Mouse (Mus musculus): Measurements from ENCODE around the gene Cd248. TPM values are rescaled to one million over a fixed set of nuclear protein-coding genes. Genes with fewer than 3 reads are reported as not detected.
A peak's percentile ranks its signal among the peaks of the same experiment; 100 is the strongest.

The Cd248 gene
- polyA plus RNA-seq, 1 experiment from 2014 or later, result 42.8 TPM

DNA sequence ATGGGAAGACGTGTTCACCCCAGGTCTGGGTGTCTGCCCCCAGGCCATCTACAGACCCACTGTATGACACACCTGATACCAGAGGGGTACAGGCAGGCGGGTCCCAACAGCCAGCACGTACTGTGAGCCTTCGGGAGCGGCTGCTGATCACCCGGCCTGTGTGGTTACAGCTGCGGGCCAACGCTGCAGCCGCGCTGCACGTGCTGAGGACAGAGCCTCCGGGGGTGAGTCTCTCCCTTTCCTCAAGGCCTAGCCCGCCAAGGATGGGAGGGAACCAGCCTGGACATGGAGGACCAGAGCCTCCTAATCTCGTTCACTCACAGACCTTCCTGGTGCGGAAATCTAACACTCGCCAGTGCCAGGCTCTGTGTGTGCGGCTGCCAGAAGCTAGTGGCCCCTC, 16.8 kb upstream of the Cd248 start:
- WGBS, result 8% methylated on average over 17 of the region's 17 CpGs
- no peaks in the 10 kb centered on the region for H3K9me3 ChIP-seq (ENCODE audit: control insufficient read depth, low read length)
- peaks cover 9% of the 10 kb centered on the region; the same call in 1 of the 2 replicates for H3K27me3 ChIP-seq (replicated peaks; ENCODE audit: control insufficient read depth, insufficient read depth, low read length)
- peak overlapping the region; percentile 47 for H3K4me3 ChIP-seq (ENCODE audit: low read length)
- peak overlapping the region; percentile 63; the same call in 1 of the 2 replicates for H3K27ac ChIP-seq (ENCODE audit: low read length)
- peak overlapping the region; percentile 59 for H3K9ac ChIP-seq (ENCODE audit: low read depth, low read length)
- H3K36me3 ChIP-seq (ENCODE audit: control insufficient read depth, insufficient read depth, low read length), result no peaks in the 10 kb centered on the region; the same call in 1 of the 2 replicates
- ATAC-seq, result peak; percentile 64
- H3K4me2 ChIP-seq (ENCODE audit: low read depth, low read length), result peak overlapping the region; percentile 68
- H3K4me1 ChIP-seq (ENCODE audit: control insufficient read depth, insufficient read depth, low read length), result peaks cover 16% of the 10 kb centered on the region

GRCm38 (mm10) chr19:5051515-5051914, 16.4 kb upstream of the Cd248 start:
- Histone ChIP-seq H3K27ac (ENCODE audit: low read length) (no peak overlapping the region), H3K27me3 (replicated peaks; ENCODE audit: control insufficient read depth, insufficient read depth, low read length) (peaks cover 9% of the 10 kb centered on the region; the same call in 1 of the 2 replicates), H3K4me3 (ENCODE audit: low read length) (peak overlapping the region; percentile 47; the same call in 1 of the 2 replicates), H3K9me3 (ENCODE audit: control insufficient read depth, low read length) (no peaks in the 10 kb centered on the region), H3K4me2 (ENCODE audit: low read depth, low read length) (peak overlapping the region; percentile 68), H3K4me1 (ENCODE audit: control insufficient read depth, insufficient read depth, low read length) (peaks cover 18% of the 10 kb centered on the region), H3K36me3 (ENCODE audit: control insufficient read depth, insufficient read depth, low read length) (no peaks in the 10 kb centered on the region; the same call in 1 of the 2 replicates), H3K9ac (ENCODE audit: low read depth, low read length) (peak overlapping the region; percentile 59)
- ATAC-seq, result no peak
- 64% methylated on average over 3 of the region's 3 CpGs for WGBS

- 45% methylated on average over 25 of the region's 25 CpGs for WGBS
- H3K4me2 ChIP-seq (ENCODE audit: low read depth, low read length), result no peak overlapping the region
Observed at GRCm38 (mm10) chr19:5052166-5052822, 15.6 kb upstream of the Cd248 start.

GRCm38 (mm10) chr19:5052853-5053252, 15.0 kb upstream of the Cd248 start:
- no peak for ATAC-seq
- Histone ChIP-seq H3K4me2 (ENCODE audit: low read depth, low read length) (no peak overlapping the region), H3K27ac (ENCODE audit: low read length) (no peak overlapping the region), H3K27me3 (replicated peaks; ENCODE audit: control insufficient read depth, insufficient read depth, low read length) (peaks cover 9% of the 10 kb centered on the region; the same call in 1 of the 2 replicates), H3K9ac (ENCODE audit: low read depth, low read length) (no peak overlapping the region), H3K9me3 (ENCODE audit: control insufficient read depth, low read length) (no peaks in the 10 kb centered on the region), H3K4me3 (ENCODE audit: low read length) (no peak overlapping the region), H3K36me3 (ENCODE audit: control insufficient read depth, insufficient read depth, low read length) (no peaks in the 10 kb centered on the region; the same call in 1 of the 2 replicates), H3K4me1 (ENCODE audit: control insufficient read depth, insufficient read depth, low read length) (peaks cover 20% of the 10 kb centered on the region)
- 66% methylated on average over 17 of the region's 17 CpGs for WGBS

More at GRCm38 (mm10) chr19:5052166-5052822, 15.6 kb upstream of the Cd248 start:
- H3K27ac ChIP-seq (ENCODE audit: low read length), result no peak overlapping the region
- H3K27me3 ChIP-seq (replicated peaks; ENCODE audit: control insufficient read depth, insufficient read depth, low read length), result peaks cover 9% of the 10 kb centered on the region; the same call in 1 of the 2 replicates
- no peaks in the 10 kb centered on the region for H3K9me3 ChIP-seq (ENCODE audit: control insufficient read depth, low read length)
- H3K4me1 ChIP-seq (ENCODE audit: control insufficient read depth, insufficient read depth, low read length), result peaks cover 20% of the 10 kb centered on the region
- H3K4me3 ChIP-seq (ENCODE audit: low read length), result no peak overlapping the region
- ATAC-seq, result no peak
- H3K9ac ChIP-seq (ENCODE audit: low read depth, low read length), result no peak overlapping the region
- no peaks in the 10 kb centered on the region; the same call in 1 of the 2 replicates for H3K36me3 ChIP-seq (ENCODE audit: control insufficient read depth, insufficient read depth, low read length)

DNA sequence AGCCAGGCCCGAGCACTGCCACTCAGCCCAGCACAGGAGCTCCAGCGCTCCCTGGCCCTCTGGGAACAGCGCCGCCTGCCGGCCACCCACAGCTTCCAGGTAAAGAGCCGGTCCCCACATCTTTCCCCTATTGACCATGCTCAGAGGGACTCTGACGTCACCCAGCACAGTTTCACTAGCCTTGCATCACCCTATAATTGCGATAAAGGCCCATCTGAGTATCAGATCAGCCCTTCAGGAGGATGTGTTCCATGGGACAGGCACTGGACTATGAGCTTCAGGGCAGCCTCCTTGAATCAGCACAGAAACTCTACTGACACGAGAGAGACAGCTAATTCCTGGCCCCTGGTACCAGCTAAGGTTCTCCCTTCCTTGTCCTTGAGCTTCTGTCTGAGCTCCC, 14.0 kb upstream of the Cd248 start:
- ATAC-seq, result no peak
- 18% methylated on average over 9 of the region's 9 CpGs for WGBS

GRCm38 (mm10) chr19:5056251-5056650, 11.6 kb upstream of the Cd248 start:
- 11% methylated on average over 6 of the region's 6 CpGs for WGBS
- peaks cover 9% of the 10 kb centered on the region; the same call in 1 of the 2 replicates for H3K27me3 ChIP-seq (replicated peaks; ENCODE audit: control insufficient read depth, insufficient read depth, low read length)
- peaks cover 39% of the 10 kb centered on the region for H3K4me1 ChIP-seq (ENCODE audit: control insufficient read depth, insufficient read depth, low read length)
- no peaks in the 10 kb centered on the region for H3K9me3 ChIP-seq (ENCODE audit: control insufficient read depth, low read length)
- no peak overlapping the region for H3K4me3 ChIP-seq (ENCODE audit: low read length)
- no peaks in the 10 kb centered on the region for H3K36me3 ChIP-seq (ENCODE audit: control insufficient read depth, insufficient read depth, low read length)
- no peak overlapping the region for H3K4me2 ChIP-seq (ENCODE audit: low read depth, low read length)
- no peak overlapping the region for H3K9ac ChIP-seq (ENCODE audit: low read depth, low read length)
- peak; percentile 10; the same call in 1 of the 2 replicates for ATAC-seq
- no peak overlapping the region for H3K27ac ChIP-seq (ENCODE audit: low read length)

More for the DNA sequence above, 14.0 kb upstream of the Cd248 start:
- H3K36me3 ChIP-seq (ENCODE audit: control insufficient read depth, insufficient read depth, low read length), result no peaks in the 10 kb centered on the region; the same call in 1 of the 2 replicates
- no peak overlapping the region for H3K27ac ChIP-seq (ENCODE audit: low read length)
- H3K4me3 ChIP-seq (ENCODE audit: low read length), result no peak overlapping the region
- H3K9me3 ChIP-seq (ENCODE audit: control insufficient read depth, low read length), result no peaks in the 10 kb centered on the region
- no peak overlapping the region for H3K4me2 ChIP-seq (ENCODE audit: low read depth, low read length)
- H3K27me3 ChIP-seq (replicated peaks; ENCODE audit: control insufficient read depth, insufficient read depth, low read length), result peaks cover 9% of the 10 kb centered on the region; the same call in 1 of the 2 replicates
- peaks cover 25% of the 10 kb centered on the region for H3K4me1 ChIP-seq (ENCODE audit: control insufficient read depth, insufficient read depth, low read length)
- no peak overlapping the region for H3K9ac ChIP-seq (ENCODE audit: low read depth, low read length)

- no peak overlapping the region for H3K4me3 ChIP-seq (ENCODE audit: low read length)
- 0 out of 2 replicates have a peak overlapping the region, but pooled peaks have one; percentile 21 for H3K9ac ChIP-seq (ENCODE audit: low read depth, low read length)
- H3K27ac ChIP-seq (ENCODE audit: low read length), result peak overlapping the region; percentile 3; the same call in 1 of the 2 replicates
- no peaks in the 10 kb centered on the region for H3K36me3 ChIP-seq (ENCODE audit: control insufficient read depth, insufficient read depth, low read length)
- no peaks in the 10 kb centered on the region; the same call in 1 of the 2 replicates for H3K27me3 ChIP-seq (replicated peaks; ENCODE audit: control insufficient read depth, insufficient read depth, low read length)
- ATAC-seq, result no peak; the same call in 1 of the 2 replicates
- H3K9me3 ChIP-seq (ENCODE audit: control insufficient read depth, low read length), result no peaks in the 10 kb centered on the region
- 31% methylated on average over 16 of the region's 16 CpGs for WGBS
- no peak overlapping the region for H3K4me2 ChIP-seq (ENCODE audit: low read depth, low read length)
- H3K4me1 ChIP-seq (ENCODE audit: control insufficient read depth, insufficient read depth, low read length), result peaks cover 34% of the 10 kb centered on the region
Observed at GRCm38 (mm10) chr19:5057876-5058775, 9.8 kb upstream of the Cd248 start.

- peak overlapping the region; percentile 64 for H3K27ac ChIP-seq (ENCODE audit: low read length)
- H3K9ac ChIP-seq (ENCODE audit: low read depth, low read length), result peak overlapping the region; percentile 48
- 9% methylated on average over 10 of the region's 10 CpGs for WGBS
Observed at GRCm38 (mm10) chr19:5058801-5059771, 8.8 kb upstream of the Cd248 start.

More at GRCm38 (mm10) chr19:5058801-5059771, 8.8 kb upstream of the Cd248 start:
- Histone ChIP-seq H3K36me3 (ENCODE audit: control insufficient read depth, insufficient read depth, low read length) (no peaks in the 10 kb centered on the region), H3K27me3 (replicated peaks; ENCODE audit: control insufficient read depth, insufficient read depth, low read length) (0 out of 2 replicates have a peak, but pooled peaks cover under 1% of the 10 kb centered on the region), H3K9me3 (ENCODE audit: control insufficient read depth, low read length) (no peaks in the 10 kb centered on the region), H3K4me3 (ENCODE audit: low read length) (no peak overlapping the region), H3K4me2 (ENCODE audit: low read depth, low read length) (no peak overlapping the region), H3K4me1 (ENCODE audit: control insufficient read depth, insufficient read depth, low read length) (peaks cover 34% of the 10 kb centered on the region)
- ATAC-seq, result peak; percentile 53
